Mouse (Mus musculus) embryonic facial prominence, embryonic 13.5 days (tissue): ENCODE measurements around the gene Magi1. TPM values are rescaled to one million over a fixed set of nuclear protein-coding genes. Genes with fewer than 3 reads are reported as not detected.

ENCODE experiments used
- ATAC-seq: fragments of 200-750 bp; cut with Nextera tagmentation; 2 replicates; pipeline ENCODE4 v1.8.0; 2017; ENCODE audit warnings: low read depth; ENCODE audit not compliant: insufficient number of reproducible peaks, insufficient read depth, low FRiP score, low TSS enrichment
- H3K27ac ChIP-seq: fragments of 300-500 bp; sonication (generic); 2 replicates; pipeline ENCODE4 v1.5.1; 2015; ENCODE audit warnings: moderate library complexity, mild to moderate bottlenecking, inconsistent platforms
- H3K27me3 ChIP-seq: fragments of 300-500 bp; sonication (generic); 2 replicates; pipeline ENCODE4 v1.6.1; 2015; ENCODE audit warnings: mild to moderate bottlenecking, inconsistent platforms
- H3K36me3 ChIP-seq: fragments of 300-500 bp; sonication (generic); 2 replicates; pipeline ENCODE4 v1.6.1; 2015; ENCODE audit warnings: mild to moderate bottlenecking, inconsistent platforms
- H3K4me1 ChIP-seq: fragments of 300-500 bp; sonication (generic); 2 replicates; pipeline ENCODE4 v1.6.1; 2015; ENCODE audit warnings: inconsistent platforms
- H3K4me2 ChIP-seq: fragments of 300-500 bp; sonication (generic); 2 replicates; pipeline ENCODE4 v1.6.1; 2015; ENCODE audit warnings: moderate library complexity, mild to moderate bottlenecking, inconsistent platforms
- H3K4me3 ChIP-seq: fragments of 300-500 bp; sonication (generic); 2 replicates; pipeline ENCODE4 v1.5.1; 2015; ENCODE audit warnings: mild to moderate bottlenecking, inconsistent platforms
- H3K9ac ChIP-seq: fragments of 300-500 bp; sonication (generic); 2 replicates; pipeline ENCODE4 v1.6.1; 2015; ENCODE audit warnings: mild to moderate bottlenecking, inconsistent platforms
- H3K9me3 ChIP-seq: fragments of 300-500 bp; sonication (generic); 2 replicates; pipeline ENCODE4 v1.6.1; 2016; ENCODE audit warnings: inconsistent platforms
- WGBS: fragments of 180-500 bp; shearing (Covaris S2); methylation state at CpG from one replicate; pipeline ENCODE4 v1.1.7; 2015; ENCODE audit warnings: mixed read lengths; 5-methylcytosine and 5-hydroxymethylcytosine counted together
- polyA plus RNA-seq: library from polyadenylated mRNA; unstranded; fragments of >200 nt; fragmentation: Nextera tagmentation; extraction: Ambion mirVana; gene quantifications from 2 replicates; pipeline ENCODE4 v1.2.1, GENCODE M21; 2015

The Magi1 gene
- polyA plus RNA-seq, 1 experiment from 2014 or later = 13.1 TPM

DNA sequence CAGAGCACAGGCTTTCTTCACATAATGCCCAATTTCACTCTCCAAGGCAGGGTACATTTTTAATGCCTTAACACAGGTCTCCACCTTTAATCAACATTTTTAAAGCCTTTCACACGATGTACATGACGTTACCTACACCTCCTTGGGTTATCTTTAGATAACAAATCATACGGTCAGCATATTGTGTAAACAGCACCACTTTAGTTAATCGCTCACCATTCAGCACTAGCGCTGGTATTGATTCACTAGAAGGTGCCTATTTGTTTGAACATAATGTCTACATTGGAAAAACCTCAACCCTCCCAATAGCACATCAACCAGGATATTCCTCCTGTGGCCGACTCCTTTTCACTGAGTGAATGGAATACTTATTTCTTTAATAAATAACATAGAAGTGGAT is 455.5 kb downstream of the Magi1 start:
- no peak overlapping the region for H3K4me3 ChIP-seq
- H3K27me3 ChIP-seq = no peaks in the 10 kb centered on the region
- H3K9me3 ChIP-seq = no peaks in the 10 kb centered on the region
- H3K27ac ChIP-seq = no peak overlapping the region
- no peak overlapping the region for H3K4me2 ChIP-seq
- WGBS = 86% methylated on average over 6 of the region's 6 CpGs
- H3K4me1 ChIP-seq = no peaks in the 10 kb centered on the region
- no peak for ATAC-seq
- no peaks in the 10 kb centered on the region for H3K36me3 ChIP-seq
- no peak overlapping the region for H3K9ac ChIP-seq

DNA sequence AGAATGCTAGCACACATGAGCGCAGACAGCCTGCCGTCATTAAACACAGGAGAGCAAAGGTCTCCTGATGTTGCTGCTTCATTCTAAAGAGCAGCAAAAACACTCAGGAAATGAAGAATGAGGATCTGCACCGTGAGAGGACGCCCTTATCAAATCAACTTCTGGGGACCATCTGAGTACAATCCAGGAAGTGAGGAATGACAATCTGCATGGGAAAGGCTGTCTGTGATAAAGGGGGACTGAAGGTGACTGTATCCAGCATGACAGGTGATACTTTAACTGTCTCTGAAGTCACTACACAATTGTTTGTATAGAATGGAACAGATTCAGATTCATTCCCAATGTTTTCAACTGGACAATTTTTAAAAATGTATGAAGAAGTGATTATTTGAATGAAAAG is 456.8 kb downstream of the Magi1 start:
- Histone ChIP-seq H3K4me2 (no peak overlapping the region), H3K4me3 (no peak overlapping the region), H3K9me3 (no peaks in the 10 kb centered on the region), H3K27ac (no peak overlapping the region), H3K27me3 (no peaks in the 10 kb centered on the region), H3K36me3 (no peaks in the 10 kb centered on the region), H3K4me1 (peaks cover 10% of the 10 kb centered on the region), H3K9ac (no peak overlapping the region)
- WGBS = 65% methylated on average over 4 of the region's 4 CpGs
- no peak for ATAC-seq

DNA sequence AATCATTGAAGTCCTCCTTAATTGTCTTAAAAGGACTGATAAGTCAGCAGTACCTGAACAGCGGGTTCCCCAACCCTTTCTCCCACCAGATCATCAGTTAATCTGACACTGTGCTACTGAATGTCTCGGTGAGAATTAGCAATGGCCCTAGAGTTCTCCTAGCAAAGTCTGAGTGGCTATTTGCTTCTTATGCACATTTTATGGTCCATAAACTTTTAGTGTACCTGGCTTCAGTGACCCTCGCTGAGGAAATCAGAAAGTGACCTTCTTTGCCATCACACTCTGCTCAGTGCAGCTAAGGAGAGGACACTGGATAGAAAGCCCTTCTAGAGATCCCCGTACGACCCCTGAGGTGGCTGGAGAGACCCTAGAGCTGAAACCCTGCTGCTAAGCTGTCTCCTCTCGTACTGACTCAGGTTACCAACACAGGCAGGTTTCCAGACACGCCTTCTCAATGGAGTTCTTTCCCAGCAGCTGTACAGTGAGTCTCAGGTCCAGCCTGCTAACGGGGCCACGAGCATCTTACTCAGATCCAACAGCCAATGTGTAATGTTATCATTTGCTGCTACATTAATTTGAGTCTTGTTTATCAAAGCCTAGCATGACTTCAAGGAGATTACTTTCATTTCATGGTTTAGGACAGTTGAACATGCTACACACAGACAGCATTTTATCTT is 461.4 kb downstream of the Magi1 start:
- Histone ChIP-seq H3K27ac (no peak overlapping the region), H3K36me3 (no peaks in the 10 kb centered on the region), H3K9ac (no peak overlapping the region), H3K27me3 (no peaks in the 10 kb centered on the region), H3K4me3 (no peak overlapping the region), H3K9me3 (no peaks in the 10 kb centered on the region), H3K4me1 (peaks cover 37% of the 10 kb centered on the region), H3K4me2 (no peak overlapping the region)
- no peak for ATAC-seq
- 70% methylated on average over 9 of the region's 9 CpGs for WGBS

DNA sequence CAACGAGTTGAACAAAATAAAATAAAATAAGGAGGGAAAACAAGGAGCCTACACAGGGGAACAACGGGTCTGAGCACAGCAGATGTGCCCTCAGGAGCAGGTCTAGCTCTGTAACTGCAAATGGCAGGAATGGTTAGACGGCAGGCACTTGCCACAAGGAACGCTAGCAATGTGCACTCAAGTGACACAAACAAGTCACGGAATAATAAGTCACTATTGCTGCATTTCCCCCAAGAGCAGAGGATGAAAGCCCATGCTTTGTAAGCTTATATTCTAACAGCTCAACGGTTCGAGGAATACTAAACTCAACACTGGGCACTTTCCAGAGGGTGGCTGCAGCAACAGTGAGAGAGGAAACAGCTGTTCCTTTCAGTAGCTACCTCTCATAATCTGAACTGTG is 462.2 kb downstream of the Magi1 start:
- H3K36me3 ChIP-seq = no peaks in the 10 kb centered on the region
- no peak overlapping the region for H3K27ac ChIP-seq
- H3K4me1 ChIP-seq = peaks cover 37% of the 10 kb centered on the region
- 22% methylated on average over 7 of the region's 7 CpGs for WGBS
- no peak overlapping the region for H3K9ac ChIP-seq
- H3K4me2 ChIP-seq = no peak overlapping the region
- H3K4me3 ChIP-seq = no peak overlapping the region
- no peaks in the 10 kb centered on the region for H3K27me3 ChIP-seq
- H3K9me3 ChIP-seq = no peaks in the 10 kb centered on the region
- ATAC-seq = no peak

DNA sequence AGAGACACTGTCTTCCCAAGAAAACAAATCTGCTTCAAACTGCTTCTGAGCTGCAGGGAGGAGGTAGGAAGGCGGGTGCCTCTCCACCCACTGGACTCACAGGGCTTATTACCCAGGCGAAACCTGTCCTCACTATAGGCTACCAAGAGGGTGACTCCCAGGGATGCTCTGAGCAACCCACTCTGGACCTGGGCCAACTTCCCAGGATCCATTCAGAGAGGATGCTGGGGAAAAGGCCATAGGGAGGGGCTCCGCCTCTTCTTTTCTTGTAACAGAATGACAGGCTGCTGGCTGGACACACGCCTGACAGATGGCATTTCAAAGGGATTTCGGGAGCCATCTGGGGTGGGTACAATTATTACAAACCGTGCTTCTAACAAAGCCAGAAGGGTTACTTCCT is 463.8 kb downstream of the Magi1 start:
- Histone ChIP-seq H3K4me1 (peaks cover 45% of the 10 kb centered on the region), H3K9me3 (no peaks in the 10 kb centered on the region), H3K27me3 (no peaks in the 10 kb centered on the region), H3K9ac (no peak overlapping the region), H3K27ac (peak overlapping the region; percentile 33), H3K4me3 (0 out of 2 replicates have a peak overlapping the region, but pooled peaks have one; percentile 1), H3K36me3 (no peaks in the 10 kb centered on the region), H3K4me2 (peak overlapping the region; percentile 46)
- WGBS = 16% methylated on average over 6 of the region's 6 CpGs
- ATAC-seq = peak; percentile 52; the same call in 1 of the 2 replicates

DNA sequence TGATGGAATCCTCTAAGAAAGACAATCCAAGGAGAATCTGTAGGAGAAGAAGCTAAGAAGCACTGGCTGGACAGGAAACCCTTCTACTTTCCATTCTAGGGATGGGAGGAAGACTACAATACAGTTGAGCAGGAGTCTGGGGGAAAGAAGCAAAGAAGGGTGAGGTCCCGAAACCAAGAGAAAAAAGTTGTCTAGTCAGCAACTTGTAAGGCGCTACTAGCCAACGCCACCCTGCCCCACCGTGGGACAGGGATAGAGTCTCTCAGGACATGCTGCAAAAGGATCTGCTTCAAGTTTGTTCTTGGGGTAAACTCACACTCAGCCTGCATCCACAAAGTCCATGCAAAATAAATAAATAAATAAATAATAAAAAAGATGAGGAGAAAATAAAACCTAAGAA is 464.4 kb downstream of the Magi1 start:
- peak overlapping the region; percentile 33; the same call in 1 of the 2 replicates for H3K27ac ChIP-seq
- H3K27me3 ChIP-seq = no peaks in the 10 kb centered on the region
- peaks cover 45% of the 10 kb centered on the region for H3K4me1 ChIP-seq
- no peaks in the 10 kb centered on the region for H3K9me3 ChIP-seq
- no peak overlapping the region for H3K9ac ChIP-seq
- WGBS = 89% methylated on average over 4 of the region's 4 CpGs
- H3K4me2 ChIP-seq = peak overlapping the region; percentile 46; the same call in 1 of the 2 replicates
- H3K4me3 ChIP-seq = no peak overlapping the region
- H3K36me3 ChIP-seq = no peaks in the 10 kb centered on the region
- ATAC-seq = no peak

DNA sequence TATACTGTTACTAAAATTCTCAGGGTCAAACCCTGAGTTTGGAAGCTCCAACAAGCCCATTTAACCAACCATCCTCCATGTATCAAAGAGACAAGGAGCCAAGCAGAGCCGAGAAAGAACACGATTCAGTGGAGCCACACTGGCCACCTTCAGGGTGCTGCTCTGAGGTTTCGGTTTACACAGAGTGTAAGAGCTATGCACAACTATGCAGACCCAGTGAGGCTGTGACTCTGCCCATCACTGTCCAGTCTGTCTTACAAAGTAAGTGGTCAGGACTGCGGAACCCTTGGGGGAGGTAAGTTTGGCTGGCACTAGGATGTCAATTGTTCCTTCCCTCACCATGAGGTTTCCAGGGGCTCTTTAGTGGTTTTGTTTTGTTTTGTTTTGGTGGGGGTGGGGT is 465.2 kb downstream of the Magi1 start:
- Histone ChIP-seq H3K4me3 (no peak overlapping the region), H3K27me3 (no peaks in the 10 kb centered on the region), H3K4me1 (peaks cover 45% of the 10 kb centered on the region), H3K27ac (no peak overlapping the region), H3K9me3 (no peaks in the 10 kb centered on the region), H3K9ac (no peak overlapping the region), H3K36me3 (no peaks in the 10 kb centered on the region), H3K4me2 (no peak overlapping the region)
- no peak for ATAC-seq
- WGBS = 73% methylated on average over 4 of the region's 4 CpGs

DNA sequence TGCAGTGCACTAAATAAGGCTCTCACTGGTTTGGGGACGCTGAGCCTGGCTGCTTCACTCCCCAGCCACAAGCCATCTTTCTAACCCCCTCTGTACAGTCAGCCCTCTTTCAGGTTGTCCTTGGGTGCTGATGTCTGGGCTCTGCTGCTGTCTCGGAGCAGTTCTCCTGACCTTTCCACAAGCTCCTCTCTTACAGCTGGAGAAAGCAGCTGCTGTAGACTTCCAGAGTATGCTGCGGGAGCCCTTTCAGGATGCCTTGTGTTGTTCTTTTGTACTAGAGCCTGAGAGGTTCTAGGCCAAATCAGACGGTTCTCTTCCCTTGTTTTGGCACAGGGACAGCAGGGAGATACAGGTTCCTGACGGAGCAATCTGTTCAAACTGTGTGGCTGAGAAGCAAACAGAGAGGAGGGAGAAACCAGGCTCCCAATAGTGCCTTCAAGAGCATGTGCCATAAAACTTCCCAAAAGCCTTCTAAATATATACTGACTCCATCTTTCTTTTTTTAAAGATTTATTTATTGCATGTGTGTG is 478.2 kb downstream of the Magi1 start:
- Histone ChIP-seq H3K4me1 (peaks cover 9% of the 10 kb centered on the region), H3K9me3 (no peaks in the 10 kb centered on the region)
- WGBS = 77% methylated on average over 5 of the region's 5 CpGs

DNA sequence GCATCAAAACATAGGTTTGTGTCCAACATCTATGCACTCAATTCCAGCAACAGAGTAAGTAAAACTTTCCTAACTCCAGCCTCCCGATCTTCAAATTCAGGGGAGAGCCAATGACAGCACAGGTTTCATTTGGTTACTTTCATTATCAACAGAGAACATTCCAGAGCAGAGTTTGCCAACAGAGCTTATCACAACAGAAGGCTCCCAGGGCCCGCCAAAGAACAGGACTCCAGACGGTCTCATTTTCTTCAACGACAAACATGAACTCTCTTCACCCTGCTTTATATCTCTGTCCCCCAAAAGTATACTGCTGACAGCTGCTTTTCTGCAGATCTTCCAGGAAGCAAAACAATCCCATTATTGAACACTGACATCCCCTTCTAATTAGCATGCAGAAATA is 481.3 kb downstream of the Magi1 start:
- Histone ChIP-seq H3K36me3 (no peaks in the 10 kb centered on the region), H3K27me3 (no peaks in the 10 kb centered on the region), H3K4me2 (no peak overlapping the region), H3K9ac (no peak overlapping the region), H3K27ac (no peak overlapping the region), H3K4me3 (no peak overlapping the region), H3K4me1 (peaks cover 11% of the 10 kb centered on the region), H3K9me3 (no peaks in the 10 kb centered on the region)
- WGBS = 42% methylated on average over 4 of the region's 4 CpGs
- ATAC-seq = no peak

More for the DNA sequence above, 478.2 kb downstream of the Magi1 start:
- H3K4me2 ChIP-seq = no peak overlapping the region
- H3K27me3 ChIP-seq = no peaks in the 10 kb centered on the region
- no peak overlapping the region for H3K9ac ChIP-seq
- ATAC-seq = no peak
- H3K4me3 ChIP-seq = no peak overlapping the region
- H3K36me3 ChIP-seq = no peaks in the 10 kb centered on the region
- no peak overlapping the region for H3K27ac ChIP-seq

DNA sequence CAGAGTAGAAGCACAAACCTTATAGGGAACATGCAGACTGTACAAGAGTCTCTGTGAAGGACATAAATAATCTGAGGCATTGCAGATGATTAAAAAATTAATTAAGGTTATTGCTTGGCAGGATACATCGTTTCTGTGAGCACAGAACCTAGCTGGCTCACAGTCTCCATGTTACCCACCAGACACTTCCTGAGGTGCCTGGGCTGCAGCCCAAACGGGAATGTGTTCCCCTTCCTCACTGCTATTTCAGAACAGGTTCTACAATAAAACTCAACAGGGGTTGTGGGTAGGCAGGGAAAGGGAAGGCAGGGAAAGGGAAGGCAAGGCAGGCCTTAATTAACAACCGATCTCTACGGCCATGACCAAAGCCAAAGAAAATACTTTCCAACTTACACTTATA is 483.3 kb downstream of the Magi1 start:
- no peaks in the 10 kb centered on the region for H3K27me3 ChIP-seq
- H3K4me2 ChIP-seq = no peak overlapping the region
- no peak overlapping the region for H3K4me3 ChIP-seq
- no peaks in the 10 kb centered on the region for H3K9me3 ChIP-seq
- H3K36me3 ChIP-seq = no peaks in the 10 kb centered on the region
- no peak for ATAC-seq
- H3K27ac ChIP-seq = no peak overlapping the region
- WGBS = 75% methylated on average over 4 of the region's 4 CpGs
- H3K4me1 ChIP-seq = peaks cover 11% of the 10 kb centered on the region
- no peak overlapping the region for H3K9ac ChIP-seq

DNA sequence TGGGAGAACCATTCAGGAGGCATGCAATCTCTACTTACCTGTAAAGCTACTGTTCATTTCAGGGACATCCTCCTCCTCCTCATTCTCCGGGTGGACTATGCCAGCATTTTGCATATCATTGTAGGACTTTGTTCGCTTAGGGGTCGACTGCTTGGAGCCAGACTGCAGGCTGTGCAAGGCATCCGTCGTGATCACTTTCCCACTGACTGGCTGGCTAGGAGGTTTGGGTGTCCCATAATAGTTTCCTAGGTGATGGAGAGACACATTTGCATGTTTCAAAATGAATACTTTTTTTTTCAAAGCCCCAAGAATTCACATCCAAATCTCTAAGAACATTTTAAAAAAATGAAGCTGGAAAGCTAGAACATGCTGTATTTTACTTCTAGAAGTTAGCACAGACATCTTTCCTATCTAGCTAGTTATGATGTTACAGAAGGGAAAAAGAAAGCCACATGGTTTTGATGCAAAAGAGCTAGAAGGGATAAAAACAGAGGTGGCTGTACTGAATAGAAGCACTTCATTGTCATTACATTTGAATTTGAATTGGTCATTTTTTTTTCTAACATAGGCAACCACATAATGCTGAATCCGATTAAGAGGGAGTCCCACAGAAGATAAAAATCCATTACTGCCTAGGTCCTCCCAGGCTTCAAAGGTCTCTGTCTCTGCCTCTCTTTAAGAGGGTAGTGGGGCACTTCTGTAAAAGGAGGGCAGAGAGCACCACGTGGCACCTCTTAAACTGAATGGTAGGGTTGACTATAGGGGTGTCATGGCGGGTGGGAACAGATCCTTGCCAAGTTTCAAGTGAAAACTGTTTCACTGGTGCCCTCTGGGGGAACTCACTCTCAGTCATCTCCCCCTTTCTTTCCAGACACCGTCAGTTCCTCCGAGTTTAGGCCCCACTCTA is 491.2 kb downstream of the Magi1 start:
- no peak overlapping the region for H3K27ac ChIP-seq
- no peak overlapping the region for H3K4me3 ChIP-seq
- WGBS = 81% methylated on average over 10 of the region's 10 CpGs
- no peak for ATAC-seq
- H3K9ac ChIP-seq = no peak overlapping the region
- H3K9me3 ChIP-seq = no peaks in the 10 kb centered on the region
- H3K27me3 ChIP-seq = no peaks in the 10 kb centered on the region
- H3K36me3 ChIP-seq = no peaks in the 10 kb centered on the region
- H3K4me1 ChIP-seq = no peaks in the 10 kb centered on the region
- no peak overlapping the region for H3K4me2 ChIP-seq

DNA sequence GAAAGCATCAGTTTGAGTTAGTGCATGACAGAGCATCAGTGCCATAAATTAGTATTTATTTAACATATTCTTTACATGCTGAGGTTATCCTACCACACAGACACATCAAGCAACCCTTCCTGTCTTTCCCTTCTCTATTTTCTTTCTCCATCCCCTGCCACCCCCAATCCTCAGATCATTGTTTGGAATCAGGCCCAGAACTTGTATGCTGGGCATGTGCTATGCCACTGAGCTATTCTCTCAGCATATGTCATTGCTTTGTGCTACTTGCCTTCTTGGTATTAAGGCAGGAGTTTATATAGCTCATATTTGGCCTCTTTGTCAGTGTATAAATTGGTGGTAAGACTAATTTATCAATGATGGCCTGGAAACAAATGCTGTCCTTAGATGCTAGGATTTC is 494.0 kb downstream of the Magi1 start:
- no peaks in the 10 kb centered on the region for H3K27me3 ChIP-seq
- H3K27ac ChIP-seq = no peak overlapping the region
- no peak for ATAC-seq
- no peaks in the 10 kb centered on the region for H3K36me3 ChIP-seq
- no peaks in the 10 kb centered on the region for H3K4me1 ChIP-seq
- no peak overlapping the region for H3K9ac ChIP-seq
- H3K9me3 ChIP-seq = no peaks in the 10 kb centered on the region
- H3K4me3 ChIP-seq = no peak overlapping the region
- no peak overlapping the region for H3K4me2 ChIP-seq
